Mouse (Mus musculus) embryonic facial prominence, embryonic 14.5 days (tissue): ENCODE measurements around the gene Tap2. TPM values are rescaled to one million over a fixed set of nuclear protein-coding genes. Genes with fewer than 3 reads are reported as not detected.
A peak's percentile ranks its signal among the peaks of the same experiment; 100 is the strongest.

Experiments
- ATAC-seq: fragments of 200-750 bp; cut with Nextera tagmentation; 2 replicates; pipeline ENCODE4 v1.8.0; 2017; ENCODE audit warnings: low read depth, moderate number of reproducible peaks, moderate TSS enrichment
- DNase-seq: peaks from one replicate; pipeline ENCODE4 v3.0.0-alpha.2; 2015; ENCODE audit warnings: low spot score
- H3K27ac ChIP-seq: fragments of 300-500 bp; sonication (generic); replicated peaks from 2 replicates; pipeline ENCODE4 v1.5.1; 2014; ENCODE audit warnings: low read depth, mild to moderate bottlenecking, low read length, moderate library complexity
- H3K27me3 ChIP-seq: fragments of 300-500 bp; sonication (generic); replicated peaks from 2 replicates; pipeline ENCODE4 v1.6.1; 2014; ENCODE audit warnings: low read length; ENCODE audit not compliant: control insufficient read depth, insufficient read depth
- H3K36me3 ChIP-seq: fragments of 300-500 bp; sonication (generic); 2 replicates; pipeline ENCODE4 v1.6.1; 2014; ENCODE audit warnings: low read length, mixed read lengths; ENCODE audit not compliant: control insufficient read depth, insufficient read depth
- H3K4me1 ChIP-seq: fragments of 300-500 bp; sonication (generic); 2 replicates; pipeline ENCODE4 v1.6.1; 2014; ENCODE audit warnings: antibody characterized with exemption, low read length; ENCODE audit not compliant: control insufficient read depth, insufficient read depth
- H3K4me2 ChIP-seq: fragments of 300-500 bp; sonication (generic); 2 replicates; pipeline ENCODE4 v1.6.1; 2014; ENCODE audit warnings: low read depth, mild to moderate bottlenecking, low read length, moderate library complexity, mixed read lengths
- H3K4me3 ChIP-seq: fragments of 300-500 bp; sonication (generic); 2 replicates; pipeline ENCODE4 v1.5.1; 2014; ENCODE audit warnings: low read depth, mild to moderate bottlenecking, low read length
- H3K9ac ChIP-seq: fragments of 300-500 bp; sonication (generic); 2 replicates; pipeline ENCODE4 v1.6.1; 2014; ENCODE audit warnings: low read depth, mild to moderate bottlenecking, low read length, moderate library complexity, mixed read lengths
- H3K9me3 ChIP-seq: fragments of 300-500 bp; sonication (generic); 2 replicates; pipeline ENCODE4 v1.6.1; 2016; ENCODE audit warnings: low read length; ENCODE audit not compliant: control insufficient read depth
- WGBS: fragments of 180-500 bp; shearing (Covaris S2); extraction: QIAGEN DNeasy Blood & Tissue Kit; methylation state at CpG from one replicate; pipeline ENCODE4 v1.1.7; 2014; 5-methylcytosine and 5-hydroxymethylcytosine counted together
- polyA plus RNA-seq: library from polyadenylated mRNA; unstranded; fragments of >200 nt; fragmentation: Nextera tagmentation; extraction: Ambion mirVana; gene quantifications from 2 replicates; pipeline ENCODE4 v1.2.1, GENCODE M21; 2014

Tap2 gene
- polyA plus RNA-seq, 1 experiment from 2014 or later, result 3.3 TPM

- Histone ChIP-seq H3K9ac (peak overlapping the region; percentile 52), H3K36me3 (no peaks in the 10 kb centered on the region), H3K27ac (no peak overlapping the region), H3K9me3 (no peaks in the 10 kb centered on the region), H3K27me3 (peaks cover 63% of the 10 kb centered on the region), H3K4me2 (peak overlapping the region; percentile 57), H3K4me1 (peaks cover 8% of the 10 kb centered on the region), H3K4me3 (peak overlapping the region; percentile 43)
- DNase-seq (no peak), ATAC-seq (no peak)
- 7% methylated on average over 11 of the region's 11 CpGs for WGBS
Measured at GRCm38 (mm10) chr17:34198521-34198912, 4.8 kb upstream of the Tap2 start.

GRCm38 (mm10) chr17:34199050-34199619 is 4.2 kb upstream of the Tap2 start:
- Histone ChIP-seq H3K4me1 (peaks cover 8% of the 10 kb centered on the region), H3K4me3 (no peak overlapping the region), H3K9ac (no peak overlapping the region), H3K27me3 (peaks cover 60% of the 10 kb centered on the region), H3K36me3 (no peaks in the 10 kb centered on the region), H3K27ac (no peak overlapping the region), H3K4me2 (no peak overlapping the region), H3K9me3 (no peaks in the 10 kb centered on the region)
- ATAC-seq (no peak), DNase-seq (no peak)
- WGBS, result 62% methylated on average over 12 of the region's 12 CpGs

- 85% methylated on average over 10 of the region's 10 CpGs for WGBS
Measured at GRCm38 (mm10) chr17:34200047-34200446, 3.3 kb upstream of the Tap2 start.

GRCm38 (mm10) chr17:34200772-34201505 is 2.4 kb upstream of the Tap2 start:
- Histone ChIP-seq H3K4me2 (no peak overlapping the region), H3K4me3 (no peak overlapping the region), H3K27ac (no peak overlapping the region), H3K9ac (no peak overlapping the region), H3K27me3 (peaks cover 63% of the 10 kb centered on the region), H3K4me1 (peaks cover 8% of the 10 kb centered on the region), H3K36me3 (no peaks in the 10 kb centered on the region), H3K9me3 (no peaks in the 10 kb centered on the region)
- 88% methylated on average over 16 of the region's 16 CpGs for WGBS
- ATAC-seq (no peak), DNase-seq (no peak)

More at GRCm38 (mm10) chr17:34200047-34200446, 3.3 kb upstream of the Tap2 start:
- H3K9me3 ChIP-seq, result no peaks in the 10 kb centered on the region
- H3K9ac ChIP-seq, result no peak overlapping the region
- peaks cover 62% of the 10 kb centered on the region for H3K27me3 ChIP-seq
- ATAC-seq (no peak), DNase-seq (no peak)
- no peak overlapping the region for H3K4me2 ChIP-seq
- peaks cover 8% of the 10 kb centered on the region for H3K4me1 ChIP-seq
- no peak overlapping the region for H3K27ac ChIP-seq
- H3K36me3 ChIP-seq, result no peaks in the 10 kb centered on the region
- H3K4me3 ChIP-seq, result no peak overlapping the region

GRCm38 (mm10) chr17:34201506-34202055 is 1.7 kb upstream of the Tap2 start:
- ATAC-seq (no peak), DNase-seq (no peak)
- Histone ChIP-seq H3K4me3 (no peak overlapping the region), H3K4me1 (peaks cover 8% of the 10 kb centered on the region), H3K36me3 (no peaks in the 10 kb centered on the region), H3K27ac (no peak overlapping the region), H3K9ac (no peak overlapping the region), H3K27me3 (peaks cover 63% of the 10 kb centered on the region), H3K9me3 (no peaks in the 10 kb centered on the region), H3K4me2 (no peak overlapping the region)
- 65% methylated on average over 7 of the region's 7 CpGs for WGBS

GRCm38 (mm10) chr17:34202760-34203442 is 426 bp upstream of the Tap2 start:
- H3K36me3 ChIP-seq, result no peaks in the 10 kb centered on the region
- H3K9me3 ChIP-seq, result no peaks in the 10 kb centered on the region
- WGBS, result 76% methylated on average over 4 of the region's 4 CpGs
- DNase-seq, result no peak
- no peak overlapping the region for H3K4me2 ChIP-seq
- ATAC-seq, result no peak
- H3K9ac ChIP-seq, result no peak overlapping the region
- peaks cover 6% of the 10 kb centered on the region for H3K4me1 ChIP-seq
- H3K27me3 ChIP-seq, result peaks cover 51% of the 10 kb centered on the region
- H3K4me3 ChIP-seq, result no peak overlapping the region
- H3K27ac ChIP-seq, result no peak overlapping the region

GRCm38 (mm10) chr17:34204303-34205010 is 1.1 kb downstream of the Tap2 start:
- Histone ChIP-seq H3K9me3 (no peaks in the 10 kb centered on the region), H3K36me3 (no peaks in the 10 kb centered on the region), H3K27me3 (peaks cover 39% of the 10 kb centered on the region), H3K4me1 (no peaks in the 10 kb centered on the region), H3K4me3 (peak overlapping the region; percentile 70), H3K27ac (no peak overlapping the region), H3K4me2 (peak overlapping the region; percentile 89), H3K9ac (peak overlapping the region; percentile 73)
- DNase-seq (peak; percentile 77), ATAC-seq (peak; percentile 74)
- WGBS, result under 1% methylated on average over 42 of the region's 44 CpGs

- H3K36me3 ChIP-seq, result no peaks in the 10 kb centered on the region
- H3K27me3 ChIP-seq, result peaks cover 39% of the 10 kb centered on the region
- H3K4me3 ChIP-seq, result peak overlapping the region; percentile 70
- H3K9me3 ChIP-seq, result 0 out of 2 replicates have a peak, but pooled peaks cover 3% of the 10 kb centered on the region
- H3K4me2 ChIP-seq, result peak overlapping the region; percentile 89
- peak overlapping the region; percentile 73 for H3K9ac ChIP-seq
- 10% methylated on average over 18 of the region's 18 CpGs for WGBS
- H3K27ac ChIP-seq, result no peak overlapping the region
- DNase-seq, result no peak
- no peak for ATAC-seq
- H3K4me1 ChIP-seq, result no peaks in the 10 kb centered on the region
Measured at GRCm38 (mm10) chr17:34205021-34205745, 1.9 kb downstream of the Tap2 start.
